Mouse (Mus musculus) activated CD4-positive, CD25-positive, alpha-beta regulatory T cell, adult 4 months (primary cell): ENCODE results near the gene Tshz2. TPM values are rescaled to one million over a fixed set of nuclear protein-coding genes. Genes with fewer than 3 reads are reported as not detected.

Experiments used
- ATAC-seq: one replicate; pipeline ENCODE4 v1.8.0; 2017
- polyA plus RNA-seq, 2 experiments: library from polyadenylated mRNA; unstranded; fragments of 100-300 nt; shearing (Covaris generic); gene quantifications; one replicate each; pipeline ENCODE4 v1.2.1; 2017

Gene Tshz2
- polyA plus RNA-seq, 2 experiments from 2014 or later, result 0.28 to 0.37 TPM

GRCm38 (mm10) chr2:169887921-169888320 is 255.1 kb downstream of the Tshz2 start:
- ATAC-seq, result no peak

GRCm38 (mm10) chr2:169892441-169893038 is 259.7 kb downstream of the Tshz2 start:
- ATAC-seq, result no peak

- no peak for ATAC-seq
Observed at GRCm38 (mm10) chr2:169902896-169903295, 270.1 kb downstream of the Tshz2 start.

GRCm38 (mm10) chr2:169906396-169906795 is 273.6 kb downstream of the Tshz2 start:
- no peak for ATAC-seq

GRCm38 (mm10) chr2:169907979-169908378 is 275.2 kb downstream of the Tshz2 start:
- no peak for ATAC-seq

- ATAC-seq, result no peak
Observed at GRCm38 (mm10) chr2:169910606-169911005, 277.8 kb downstream of the Tshz2 start.

GRCm38 (mm10) chr2:169912826-169913225 is 280.0 kb downstream of the Tshz2 start:
- no peak for ATAC-seq

GRCm38 (mm10) chr2:169914903-169915302 is 282.1 kb downstream of the Tshz2 start:
- ATAC-seq, result no peak

- no peak for ATAC-seq
Observed at GRCm38 (mm10) chr2:169915326-169915725, 282.5 kb downstream of the Tshz2 start.

- ATAC-seq, result no peak
Observed at GRCm38 (mm10) chr2:169919111-169919695, 286.4 kb downstream of the Tshz2 start.

GRCm38 (mm10) chr2:169924177-169924810 is 291.5 kb downstream of the Tshz2 start:
- ATAC-seq, result no peak

GRCm38 (mm10) chr2:169925466-169925865 is 292.7 kb downstream of the Tshz2 start:
- no peak for ATAC-seq

- no peak for ATAC-seq
Observed at GRCm38 (mm10) chr2:169926016-169926415, 293.2 kb downstream of the Tshz2 start.

GRCm38 (mm10) chr2:169927401-169927800 is 294.6 kb downstream of the Tshz2 start:
- no peak for ATAC-seq

GRCm38 (mm10) chr2:169928447-169929120 is 295.8 kb downstream of the Tshz2 start:
- ATAC-seq, result no peak

- no peak for ATAC-seq
Observed at GRCm38 (mm10) chr2:169929540-169930497, 297.0 kb downstream of the Tshz2 start.

GRCm38 (mm10) chr2:169935642-169936041 is 302.8 kb downstream of the Tshz2 start:
- no peak for ATAC-seq

- ATAC-seq, result no peak
Observed at GRCm38 (mm10) chr2:169940297-169941142, 307.7 kb downstream of the Tshz2 start.

GRCm38 (mm10) chr2:169943727-169944126 is 310.9 kb downstream of the Tshz2 start:
- no peak for ATAC-seq

GRCm38 (mm10) chr2:169948139-169948538 is 315.3 kb downstream of the Tshz2 start:
- no peak for ATAC-seq

GRCm38 (mm10) chr2:169951041-169951440 is 318.2 kb downstream of the Tshz2 start:
- ATAC-seq, result no peak
